Mouse (Mus musculus) activated CD4-positive, CD25-positive, alpha-beta regulatory T cell (primary cell): ENCODE measurements around the gene Adgre1. TPM values are rescaled to one million over a fixed set of nuclear protein-coding genes. Genes with fewer than 3 reads are reported as not detected.

Experiments
- polyA plus RNA-seq, 2 experiments: library from polyadenylated mRNA; unstranded; fragments of 100-300 nt; shearing (Covaris generic); gene quantifications; one replicate each; pipeline ENCODE4 v1.2.1; 2017

Gene Adgre1
- 1 to 10 TPM; 1.3 to 1.4 TPM for polyA plus RNA-seq

DNA sequence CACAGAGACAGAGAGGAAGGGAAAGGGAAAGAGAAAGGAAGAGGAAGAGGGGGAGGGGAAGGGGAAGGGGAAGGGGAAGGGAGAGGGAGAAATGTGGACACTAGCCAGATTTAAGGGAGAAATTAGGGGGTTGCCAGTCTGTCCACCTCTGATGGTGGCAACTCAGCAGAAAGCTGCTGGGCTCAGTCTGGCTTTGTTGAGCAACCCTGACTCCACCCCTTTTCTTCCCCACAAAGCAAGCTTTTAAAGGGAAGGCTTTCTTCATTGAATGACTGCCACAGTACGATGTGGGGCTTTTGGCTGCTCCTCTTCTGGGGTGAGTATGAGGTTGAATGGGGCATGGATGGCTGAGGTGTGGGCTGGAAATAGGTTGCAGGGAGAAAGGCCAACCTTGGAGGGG, at the start of gene Adgre1:
Gene Adgre1, plus strand, starts transcription at position 251 of the 400 bp plus-strand sequence.

Other genes with a start within 250 kb of the Adgre1 start
- gene Cd70, start 208.9 kb upstream of the Adgre1 start, polyA plus RNA-seq = 1 to 10 TPM; 1.4 TPM
- 10 to 100 TPM in 1 of 2 experiments, 1 to 10 TPM in 1; 3.5 to 11.8 TPM for gene Tnfsf14, start 164.5 kb upstream of the Adgre1 start, polyA plus RNA-seq
- gene C3, start 130.6 kb upstream of the Adgre1 start, polyA plus RNA-seq = 1 to 10 TPM; 2.0 to 8.7 TPM
- gene Gpr108, start 110.2 kb upstream of the Adgre1 start, polyA plus RNA-seq = 10 to 100 TPM; 53.6 to 94.4 TPM
- 1 to 10 TPM; 2.1 to 3.5 TPM for gene Trip10, start 109.2 kb upstream of the Adgre1 start, polyA plus RNA-seq
- gene Vav1, start 79.6 kb upstream of the Adgre1 start, polyA plus RNA-seq = 100 to 1,000 TPM; 167 to 169 TPM
- under 1 TPM; 0.01 to 0.15 TPM for gene Vmn2r120, start 186.8 kb downstream of the Adgre1 start, polyA plus RNA-seq